Mouse (Mus musculus): Measurements from ENCODE around the gene Cnot9.
"Not testable (repeated sequence)": the region's sequence is repeated elsewhere in the genome, so short reads cannot be mapped to it uniquely, and the experiment has no call there.

Gene Cnot9

DNA sequence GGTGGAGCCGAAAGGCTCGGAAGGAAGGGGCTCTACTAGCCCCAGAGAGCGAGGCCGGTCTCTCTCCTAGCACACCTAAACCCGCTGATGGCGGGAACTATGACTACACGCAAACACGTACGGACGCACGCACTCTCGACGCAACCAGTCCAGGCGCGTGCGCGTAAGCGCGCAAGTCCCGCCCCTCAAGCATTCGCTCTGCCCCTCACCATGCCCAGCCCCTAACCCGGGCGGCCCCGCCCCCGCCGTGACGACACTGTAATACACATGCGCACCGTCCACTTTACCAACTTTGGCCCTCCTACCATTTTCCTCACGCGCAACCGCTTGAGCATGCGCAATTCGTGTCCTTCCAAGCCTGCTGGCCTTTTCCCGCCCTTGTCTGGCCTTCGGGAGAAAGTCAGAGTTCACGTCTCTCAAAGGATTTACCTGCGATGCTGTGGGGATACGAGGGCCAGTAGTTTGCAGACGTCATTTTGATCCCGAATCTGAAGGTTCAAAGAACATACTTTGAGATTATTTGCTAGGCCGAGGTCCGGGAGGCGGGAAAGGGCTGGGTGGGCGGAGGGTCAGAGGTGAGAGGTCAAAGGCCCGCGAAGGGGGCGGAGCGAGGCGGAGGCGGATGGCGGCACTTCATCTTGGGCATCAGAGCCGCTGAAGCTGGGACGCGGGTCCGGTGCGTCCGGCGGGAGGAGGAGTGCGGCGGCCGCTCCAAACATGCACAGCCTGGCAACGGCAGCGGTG, at the start of gene Cnot9:
Gene Cnot9, plus strand, starts transcription at position 338 of the 744 bp plus-strand sequence.
- peak; percentile 99 for DNase-seq (ENCODE audit: low spot score)

DNA sequence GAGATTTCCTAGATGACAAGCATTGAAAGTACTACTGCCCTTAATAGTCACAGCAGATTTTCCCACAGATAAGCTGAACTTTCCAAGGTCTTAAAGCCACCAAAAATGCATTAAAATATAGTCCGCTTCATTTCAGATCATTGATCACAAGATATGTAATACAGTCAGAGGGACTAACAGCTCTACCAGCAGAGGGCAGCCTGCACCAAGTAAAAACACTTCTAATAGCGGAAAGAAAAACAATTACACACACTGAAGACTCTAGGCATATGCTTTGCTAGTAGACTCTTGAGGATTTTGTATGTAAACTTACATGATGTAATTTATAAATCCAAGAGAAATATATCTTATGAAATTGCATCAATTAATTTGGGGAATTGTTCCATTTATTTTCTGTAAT, 45.6 kb upstream of the Cnot9 start:
- peak; percentile 66 for DNase-seq (ENCODE audit: low spot score)

DNA sequence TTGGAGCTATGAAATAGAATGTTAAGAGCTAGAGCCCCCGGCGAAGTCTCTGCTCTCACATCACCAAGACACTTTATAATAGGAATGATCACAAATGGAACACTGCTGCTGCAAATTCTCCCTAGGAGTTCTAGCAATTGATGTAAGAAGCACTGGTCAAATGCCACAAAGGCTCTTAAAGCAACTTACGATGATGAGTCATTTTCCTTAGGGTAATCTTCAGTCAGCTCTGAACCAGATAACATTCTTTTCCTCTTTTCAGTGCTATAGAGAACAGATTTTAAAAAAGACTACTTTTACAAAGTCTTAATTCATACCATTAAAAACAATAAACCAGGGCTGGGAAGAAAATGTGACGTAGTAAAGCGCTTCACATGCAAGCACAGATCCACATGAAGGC, 20.1 kb upstream of the Cnot9 start:
- DNase-seq (ENCODE audit: low spot score) = no peak

DNA sequence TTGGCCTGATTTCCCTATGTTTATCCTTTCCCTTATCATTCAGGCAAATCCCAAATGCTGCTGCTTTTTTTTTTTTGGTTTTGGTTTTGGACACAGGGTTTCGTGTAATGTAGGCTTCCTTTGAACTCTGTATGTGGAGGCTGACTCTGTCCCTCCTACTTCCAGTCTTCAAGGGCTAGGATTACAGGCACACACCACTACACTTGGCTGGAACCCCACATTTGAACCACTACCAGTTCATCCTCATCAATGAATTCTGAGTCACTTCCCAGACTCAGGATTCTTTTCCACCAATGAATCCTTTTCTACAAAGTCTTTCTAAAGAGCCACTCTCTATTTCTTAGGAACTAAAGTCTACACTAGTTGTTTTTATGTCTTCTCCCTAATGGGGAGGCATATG, 4.8 kb upstream of the Cnot9 start:
- no peak for DNase-seq (ENCODE audit: low spot score)

DNA sequence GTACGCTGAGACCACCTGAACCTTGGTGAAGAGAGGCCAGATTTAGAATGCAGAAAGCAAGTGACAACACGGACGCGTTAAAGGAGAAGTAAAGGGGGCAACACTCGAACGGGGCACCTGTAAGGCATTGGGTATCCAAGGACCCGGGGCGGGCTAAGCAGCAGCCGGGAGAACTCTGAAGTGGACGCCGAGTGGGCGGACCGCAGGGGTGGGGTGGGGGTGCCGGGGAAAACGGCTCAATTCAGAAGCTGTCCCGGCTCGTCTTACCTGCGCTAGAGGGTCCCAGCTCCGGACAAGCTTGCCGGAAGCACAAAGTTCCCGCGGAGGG, 501 bp upstream of the Cnot9 start:
- DNase-seq (ENCODE audit: low spot score) = no peak

DNA sequence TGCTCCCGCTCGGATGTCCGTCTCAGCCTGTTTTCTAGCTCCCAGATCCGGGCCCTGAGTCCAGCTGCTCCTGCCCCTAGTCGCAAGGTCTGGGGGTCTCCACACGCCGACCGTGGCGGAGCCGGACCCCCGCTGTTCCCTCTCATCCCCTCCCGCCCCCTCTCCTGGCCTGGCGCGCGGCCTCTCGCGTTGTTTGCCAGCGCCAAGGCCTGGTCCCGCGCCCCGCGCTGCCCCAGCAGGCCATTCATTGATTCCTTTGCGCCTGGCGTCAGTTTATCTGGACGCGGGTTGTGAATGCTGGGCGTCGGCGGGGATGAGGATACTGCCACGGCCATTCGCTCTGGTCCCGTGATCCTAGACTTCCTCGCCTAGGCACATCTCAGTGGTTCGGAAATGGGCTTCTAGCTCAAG, 618 bp downstream of the Cnot9 start:
- peak; percentile 90 for DNase-seq (ENCODE audit: low spot score)

DNA sequence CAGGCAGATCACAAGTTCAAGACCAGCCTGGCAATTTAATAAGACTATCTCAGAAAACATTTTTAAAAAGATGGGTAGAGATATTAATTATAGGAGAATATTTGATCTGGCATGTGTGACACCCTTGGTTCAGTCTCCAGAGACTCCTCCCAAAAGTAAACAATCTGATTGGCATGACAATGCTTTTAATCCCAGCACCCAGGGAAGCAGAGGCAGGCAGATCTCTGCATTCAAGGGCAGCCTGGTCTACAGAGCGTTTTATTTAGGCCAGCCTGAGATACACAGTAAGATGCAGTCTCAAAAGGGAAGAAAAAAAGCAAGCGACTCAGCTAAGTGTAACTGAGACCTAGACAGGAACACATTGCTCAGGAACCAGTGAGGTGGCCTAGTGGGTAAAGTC, 1.9 kb downstream of the Cnot9 start:
- no peak for DNase-seq (ENCODE audit: low spot score)

DNA sequence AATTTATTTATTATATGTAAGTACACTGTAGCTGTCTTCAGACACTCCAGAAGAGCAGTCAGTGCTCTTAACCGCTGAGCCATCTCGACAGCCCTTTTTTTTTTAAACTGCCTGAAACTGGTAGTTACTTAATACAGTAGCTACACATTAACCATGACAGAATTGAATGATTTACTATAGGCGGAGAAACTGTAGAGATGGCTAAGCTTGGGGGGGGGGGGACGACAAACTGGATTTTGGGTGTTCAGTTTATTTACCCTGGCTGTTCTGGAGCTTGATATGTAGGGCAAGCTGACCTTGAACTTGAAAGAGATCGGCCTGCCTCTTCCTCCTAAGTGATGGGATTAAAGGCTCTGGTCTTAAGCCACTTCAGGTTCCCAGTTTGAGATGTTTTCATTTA, 5.4 kb downstream of the Cnot9 start:
- no peak for DNase-seq (ENCODE audit: low spot score)

DNA sequence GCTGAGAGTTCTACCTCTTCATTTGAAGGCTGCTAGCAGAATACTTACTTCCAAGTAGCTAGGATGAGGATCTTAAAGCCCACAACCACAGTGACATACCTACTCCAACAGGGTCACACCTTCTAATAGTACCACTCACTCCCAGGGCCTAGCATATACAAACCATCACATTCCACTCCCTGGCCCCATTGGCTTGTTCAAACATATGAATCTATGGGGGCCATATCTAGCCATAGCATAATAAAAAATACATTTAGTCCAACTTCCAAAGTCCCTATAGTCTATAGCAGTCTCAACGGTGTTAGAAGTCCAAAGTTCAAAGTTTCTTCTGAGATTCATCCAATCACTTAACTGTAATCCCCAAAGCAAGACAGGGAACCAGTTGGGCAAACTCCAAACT, 7.1 kb downstream of the Cnot9 start:
- not testable (repeated sequence) for DNase-seq (ENCODE audit: low spot score)

DNA sequence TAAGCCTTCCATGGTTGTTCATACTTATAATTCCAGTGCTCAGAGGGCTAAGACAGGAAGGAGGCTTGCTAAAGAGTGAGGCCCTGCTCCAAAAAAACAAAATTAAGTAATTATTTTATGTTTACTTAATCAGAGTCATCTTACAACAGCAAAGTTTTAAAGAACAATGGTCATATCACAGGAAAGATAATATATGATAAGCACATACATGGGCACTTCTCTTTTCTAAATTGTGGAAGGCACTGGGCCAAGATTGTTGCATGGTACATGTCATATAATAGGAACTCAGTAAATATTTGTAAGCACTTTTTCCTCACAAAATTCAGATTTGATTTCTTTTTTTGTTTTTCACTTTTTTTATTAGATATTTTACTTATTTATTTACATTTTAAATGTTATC, 14.0 kb downstream of the Cnot9 start:
- no peak for DNase-seq (ENCODE audit: low spot score)

DNA sequence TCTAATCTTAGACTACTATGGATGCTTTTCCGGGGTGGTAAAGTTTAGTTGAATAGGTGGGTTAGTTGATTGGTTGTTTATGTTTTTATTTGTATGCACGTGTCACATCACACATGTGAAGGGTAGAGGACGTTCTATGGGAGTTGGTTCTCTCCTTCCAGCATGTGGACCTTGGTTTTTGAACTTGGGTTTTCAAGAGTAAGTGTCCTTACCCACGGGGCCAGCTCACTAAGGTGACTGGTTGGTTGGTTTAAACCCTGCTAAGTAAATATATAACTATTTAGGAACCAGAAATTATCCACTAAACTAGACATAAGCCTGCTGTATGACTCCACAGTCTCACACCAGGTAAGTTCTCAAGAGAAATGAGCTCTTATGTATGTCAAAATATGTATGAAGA, 18.9 kb downstream of the Cnot9 start:
- no peak for DNase-seq (ENCODE audit: low spot score)

DNA sequence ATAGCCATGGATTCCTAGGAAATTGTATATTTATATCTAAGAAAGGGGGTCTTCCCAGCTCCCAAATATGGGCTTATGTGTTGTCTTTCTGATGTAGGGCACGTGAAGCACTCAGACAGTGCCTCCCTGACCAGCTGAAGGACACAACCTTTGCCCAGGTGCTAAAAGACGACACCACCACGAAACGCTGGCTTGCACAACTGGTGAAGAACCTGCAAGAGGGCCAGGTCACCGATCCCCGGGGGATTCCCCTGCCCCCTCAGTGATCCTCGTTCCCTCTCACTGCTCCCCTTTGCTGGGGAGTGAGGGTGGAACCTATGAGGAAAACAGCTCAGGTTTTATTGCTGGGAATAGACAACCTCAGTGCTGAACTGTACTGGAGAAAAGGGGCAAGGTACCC, 22.7 kb downstream of the Cnot9 start:
- no peak for DNase-seq (ENCODE audit: low spot score)

DNA sequence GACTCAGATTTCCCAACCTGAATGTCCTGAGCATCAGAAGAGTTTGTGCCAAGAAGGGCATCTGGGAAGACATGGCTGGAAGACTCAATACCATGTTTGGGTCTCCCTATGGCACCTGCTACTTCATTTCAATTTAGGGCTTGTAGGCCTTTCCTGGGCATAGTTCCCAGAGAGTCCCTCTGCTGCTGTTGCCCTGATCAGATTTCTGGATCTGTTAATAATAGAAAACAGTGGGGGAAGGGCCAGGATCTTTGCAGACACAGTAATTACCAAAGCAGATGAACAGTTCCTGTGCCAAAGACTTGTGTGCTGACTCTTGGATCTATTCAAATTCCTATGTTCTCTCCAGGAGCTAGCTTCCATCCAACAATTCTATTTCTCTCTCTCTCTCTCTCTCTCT, 32.8 kb downstream of the Cnot9 start:
- DNase-seq (ENCODE audit: low spot score) = peak; percentile 77

DNA sequence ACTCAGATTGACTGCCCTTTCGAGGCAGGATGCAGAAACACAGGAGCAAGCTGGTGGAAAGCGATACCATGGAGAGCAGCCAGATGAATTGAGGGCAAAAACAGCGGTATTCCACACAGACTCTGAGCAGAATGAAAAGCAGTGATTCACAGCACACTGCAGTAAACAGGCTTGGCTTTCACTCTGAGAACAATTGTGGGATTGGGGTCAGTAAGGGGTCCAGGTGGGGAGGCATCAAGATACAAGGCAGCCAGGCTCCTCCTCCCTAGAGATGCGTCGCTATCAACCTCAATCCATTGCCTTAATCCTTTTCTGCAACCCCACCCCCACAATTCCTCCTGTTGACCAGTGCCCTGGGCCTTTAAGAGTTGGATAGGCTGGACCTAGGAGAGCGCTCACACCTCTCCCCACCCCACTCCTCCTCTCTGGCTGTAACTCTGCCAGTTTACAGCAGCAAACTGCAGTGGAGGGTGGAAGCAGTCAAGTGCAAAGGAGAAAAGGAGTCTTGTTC, 36.6 kb downstream of the Cnot9 start, which contains the start of gene Plcd4:
Gene Plcd4, plus strand, starts transcription at position 438 of the 511 bp plus-strand sequence.
- DNase-seq (ENCODE audit: low spot score) = no peak

DNA sequence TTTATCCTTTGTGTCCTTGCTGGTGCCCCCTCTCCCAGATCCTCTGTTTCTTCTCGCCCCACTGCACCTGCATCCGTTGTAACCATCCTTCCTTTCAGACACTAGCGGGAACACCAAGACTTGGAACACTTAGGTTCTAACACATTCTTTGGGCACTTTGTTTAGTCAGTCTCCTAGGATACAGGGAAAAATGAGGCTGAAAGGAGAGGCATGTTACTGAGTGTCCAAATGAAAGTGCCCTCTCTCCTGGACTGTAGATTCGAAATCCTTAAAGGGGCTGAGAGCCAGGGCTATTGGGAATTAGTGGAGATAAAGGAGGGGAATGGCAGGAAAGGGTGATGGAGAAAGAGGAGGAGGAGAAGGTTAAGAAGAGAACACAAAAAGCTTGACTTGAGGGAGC, 38.3 kb downstream of the Cnot9 start, which contains the start of gene Usp37:
Gene Usp37, minus strand, starts transcription at position 101 of the 400 bp plus-strand sequence.
- no peak for DNase-seq (ENCODE audit: low spot score)

DNA sequence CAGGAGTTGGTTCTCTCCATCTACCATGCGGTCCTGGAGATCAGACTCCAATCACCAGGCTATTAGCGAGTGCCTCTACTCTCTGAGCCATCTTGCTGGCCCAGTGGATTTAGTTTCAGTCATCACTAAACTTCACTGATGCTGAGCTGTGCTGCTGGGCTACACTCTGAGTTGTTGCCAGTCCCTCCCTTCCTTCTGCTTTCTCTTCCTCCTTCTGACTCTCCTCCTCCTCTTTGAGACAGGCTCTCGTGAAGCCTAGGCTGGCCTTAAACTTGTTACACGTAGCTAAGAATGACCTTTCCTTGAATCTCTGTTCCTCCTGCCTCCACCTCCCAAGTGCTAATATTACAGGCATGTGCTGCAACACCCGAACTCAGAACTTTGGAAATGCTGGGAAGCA, 53.2 kb downstream of the Cnot9 start:
- DNase-seq (ENCODE audit: low spot score) = no peak

DNA sequence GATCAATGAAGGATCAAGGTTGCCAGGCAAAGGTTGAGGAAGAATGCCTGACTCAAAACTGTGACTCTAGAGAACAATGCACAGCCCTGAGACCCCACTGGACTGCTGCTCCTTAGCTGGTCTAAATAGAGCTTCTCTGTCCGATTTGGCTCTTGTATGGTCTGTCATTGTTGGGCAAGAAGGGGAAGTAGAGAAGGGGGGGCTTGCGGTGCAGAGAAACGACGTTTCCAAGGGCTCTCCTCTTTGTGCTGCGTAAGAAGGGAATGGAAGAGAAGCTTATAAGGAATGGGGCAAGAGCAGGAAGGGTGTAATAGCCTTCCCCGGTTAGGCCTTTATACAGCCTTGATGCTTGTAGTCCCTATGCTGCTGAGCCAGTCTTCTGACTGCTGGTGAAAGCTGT, 60.0 kb downstream of the Cnot9 start:
- DNase-seq (ENCODE audit: low spot score) = no peak

DNA sequence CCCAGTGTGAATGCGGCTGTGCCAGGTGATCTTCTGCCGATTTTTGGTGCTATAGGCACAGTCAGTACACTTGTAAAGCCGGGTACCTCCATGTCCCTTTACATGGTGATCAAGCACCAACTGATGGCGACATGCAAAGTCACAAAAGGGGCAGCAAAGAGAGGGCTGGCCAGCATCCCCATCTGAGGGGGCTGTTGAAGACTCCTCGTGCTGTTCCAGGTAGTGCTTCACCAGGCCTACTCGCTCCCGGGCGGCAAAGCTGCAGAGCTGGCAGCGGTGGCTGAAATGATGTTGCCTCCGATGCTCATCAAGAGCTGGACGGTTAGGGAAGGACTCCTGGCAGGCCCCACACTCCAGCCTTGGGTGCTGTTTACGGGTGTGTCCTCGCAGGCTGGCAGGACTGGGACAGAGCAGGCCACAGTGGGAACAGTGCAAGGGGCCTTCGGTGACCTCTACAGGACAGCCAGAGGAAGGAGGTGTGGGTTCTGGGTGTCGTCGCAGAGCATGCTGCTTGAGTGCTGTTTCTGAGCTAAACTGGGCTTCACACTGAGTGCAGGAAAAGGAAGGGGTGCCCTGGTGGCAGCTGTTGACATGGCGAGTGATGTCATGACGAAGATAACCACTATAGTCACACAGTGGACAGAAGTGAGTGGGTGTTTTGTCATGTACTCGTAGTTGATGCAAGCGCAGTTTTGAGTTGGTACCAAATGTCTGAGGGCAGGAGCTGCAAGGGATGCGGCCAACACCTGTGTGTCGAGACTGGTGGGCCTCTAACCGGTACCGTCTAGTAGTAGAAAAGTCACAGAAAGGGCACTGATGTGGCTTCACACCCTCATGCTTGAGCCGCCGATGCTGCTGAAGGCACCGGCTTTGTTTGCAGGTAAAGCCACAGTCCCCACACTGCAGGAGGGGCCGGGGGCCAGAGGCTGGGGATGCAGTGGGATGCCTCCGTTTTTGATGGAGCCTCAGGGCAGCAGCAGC, 64.2 kb downstream of the Cnot9 start:
- no peak for DNase-seq (ENCODE audit: low spot score)
